Mouse (Mus musculus) C2C12 (cell line): ENCODE measurements around the gene Plpp2. TPM values are rescaled to one million over a fixed set of nuclear protein-coding genes. Genes with fewer than 3 reads are reported as not detected.

Source experiments
- H3K27me3 ChIP-seq: one replicate; pipeline ENCODE4 v1.6.1; 2011; ENCODE audit not compliant: control insufficient read depth, insufficient read depth, insufficient read length
- H3K36me3 ChIP-seq: one replicate; pipeline ENCODE4 v1.6.1; 2011; ENCODE audit not compliant: control insufficient read depth, insufficient read depth
- H3K4me3 ChIP-seq: one replicate; pipeline ENCODE4 v1.5.1; 2011; ENCODE audit warnings: mild to moderate bottlenecking, control low read depth; ENCODE audit not compliant: poor library complexity, insufficient read depth, severe bottlenecking
- H3K79me2 ChIP-seq: one replicate; pipeline ENCODE4 v1.6.1; 2011; ENCODE audit not compliant: control insufficient read depth, insufficient read depth
- H3K79me3 ChIP-seq: one replicate; pipeline ENCODE4 v1.6.1; 2011; ENCODE audit warnings: low read depth, control low read depth
- H3ac ChIP-seq: one replicate; pipeline ENCODE3; 2011; ENCODE audit warnings: low read depth; ENCODE audit not compliant: control insufficient read depth, insufficient read length
- CEBPB ChIP-seq: IDR thresholded peaks from one replicate; pipeline ENCODE4 v1.6.1; 2011; ENCODE audit warnings: low read depth, mild to moderate bottlenecking, control low read depth, moderate library complexity
- CTCF ChIP-seq: IDR thresholded peaks from one replicate; pipeline ENCODE4 v1.5.1; 2011; ENCODE audit not compliant: control insufficient read depth, insufficient read depth, insufficient read length
- FOSL1 ChIP-seq: IDR thresholded peaks from one replicate; pipeline ENCODE4 v1.8.0; 2011; ENCODE audit warnings: mild to moderate bottlenecking, low read length; ENCODE audit not compliant: poor library complexity, insufficient read depth, severe bottlenecking
- MAX ChIP-seq: IDR thresholded peaks from one replicate; pipeline ENCODE4 v1.6.1; 2011; ENCODE audit warnings: mild to moderate bottlenecking, control low read depth
- MYOD1 ChIP-seq: IDR thresholded peaks from one replicate; pipeline ENCODE4 v1.6.1; 2011; ENCODE audit warnings: low read depth; ENCODE audit not compliant: control insufficient read depth, insufficient read length
- MYOG ChIP-seq: IDR thresholded peaks from one replicate; pipeline ENCODE4 v1.6.1; 2011; ENCODE audit not compliant: control insufficient read depth, insufficient read length; ENCODE audit errors: extremely low read depth
- USF1 ChIP-seq: IDR thresholded peaks from one replicate; pipeline ENCODE4 v1.6.1; 2011; ENCODE audit warnings: low read depth, mild to moderate bottlenecking, control low read depth, moderate library complexity
- polyA plus RNA-seq: library from polyadenylated mRNA; unstranded; fragments of >200 nt; fragmentation: generic; extraction: Trizol; gene quantifications from one replicate; pipeline ENCODE4 v1.2.1, GENCODE M21; 2012; ENCODE audit warnings: missing spikeins

Plpp2 gene
- polyA plus RNA-seq, 1 experiment, result 166 TPM

DNA sequence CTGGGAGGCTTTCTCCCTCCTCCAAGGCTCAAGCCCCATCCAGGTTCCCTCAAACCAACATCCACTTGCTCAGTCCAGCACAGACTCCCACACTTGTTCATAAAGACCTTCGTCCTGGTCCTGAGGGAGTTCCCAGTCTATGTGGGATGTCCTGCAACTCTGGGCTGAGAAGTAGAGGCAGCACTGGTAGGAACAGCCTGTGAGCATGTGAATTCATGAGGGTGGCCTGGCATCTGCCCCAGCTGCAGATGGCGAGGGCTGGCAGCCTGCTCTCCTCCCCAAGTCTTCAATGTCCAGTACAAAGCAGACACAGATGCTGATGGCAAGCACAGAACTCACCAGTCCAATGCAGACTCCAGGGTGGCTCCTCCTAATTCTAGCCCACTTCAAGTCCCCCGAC is 4.7 kb upstream of the Plpp2 start:
- Histone ChIP-seq H3K36me3 (peaks cover 49% of the 10 kb centered on the region), H3K79me3 (no peaks in the 10 kb centered on the region), H3ac (no peak overlapping the region), H3K27me3 (no peaks in the 10 kb centered on the region), H3K79me2 (no peaks in the 10 kb centered on the region), H3K4me3 (no peak overlapping the region)
- no peak for TF ChIP-seq FOSL1
- no peak for TF ChIP-seq MYOD1
- no peak for TF ChIP-seq CTCF
- TF ChIP-seq USF1, result no peak
- TF ChIP-seq MAX, result no peak
- no peak for TF ChIP-seq CEBPB
- TF ChIP-seq MYOG, result no peak

DNA sequence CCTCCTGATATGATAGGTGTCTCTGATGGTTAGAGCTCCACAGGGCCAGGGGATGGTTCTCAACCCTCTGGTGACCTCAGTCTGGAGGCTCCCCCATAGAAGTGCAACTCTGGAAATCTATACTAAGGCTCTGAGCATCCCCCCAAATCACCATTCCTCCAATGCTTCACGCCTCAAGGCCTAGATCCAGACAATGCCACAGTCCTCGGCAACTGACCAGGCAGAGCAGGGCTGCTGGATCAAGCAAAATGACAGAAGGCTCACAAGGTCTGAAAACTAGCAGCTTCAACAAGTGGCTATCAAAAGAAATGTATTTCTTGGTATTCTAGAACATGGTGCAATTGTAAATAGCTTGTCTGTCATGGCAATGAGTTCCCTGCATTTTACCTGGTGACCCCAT is 4.2 kb upstream of the Plpp2 start:
- Histone ChIP-seq H3ac (no peak overlapping the region), H3K36me3 (peaks cover 43% of the 10 kb centered on the region), H3K27me3 (no peaks in the 10 kb centered on the region), H3K79me3 (peaks cover under 1% of the 10 kb centered on the region), H3K4me3 (no peak overlapping the region), H3K79me2 (peaks cover 3% of the 10 kb centered on the region)
- no peak for TF ChIP-seq FOSL1
- TF ChIP-seq CTCF, result no peak
- no peak for TF ChIP-seq CEBPB

DNA sequence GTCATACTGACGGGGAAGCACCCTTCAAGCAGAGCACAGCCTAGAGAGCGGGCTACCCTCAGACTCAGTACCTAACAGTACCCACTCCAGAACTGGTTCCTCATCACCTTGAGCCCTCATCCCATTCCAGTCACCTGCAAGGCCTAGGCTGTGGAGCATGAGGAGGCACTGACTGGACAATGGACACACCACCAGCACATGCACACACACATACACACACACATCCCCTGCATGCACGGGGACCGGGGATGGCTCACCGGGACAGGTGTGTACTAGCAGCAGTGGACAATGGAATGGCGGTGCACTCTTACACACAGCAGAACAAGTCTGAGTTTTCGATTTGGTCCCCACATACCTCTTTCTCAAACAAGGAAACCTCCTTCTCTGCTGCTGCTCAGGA is 3.7 kb upstream of the Plpp2 start:
- Histone ChIP-seq H3ac (no peak overlapping the region), H3K36me3 (peaks cover 39% of the 10 kb centered on the region), H3K79me3 (peaks cover 6% of the 10 kb centered on the region), H3K79me2 (peaks cover 8% of the 10 kb centered on the region), H3K4me3 (no peak overlapping the region), H3K27me3 (no peaks in the 10 kb centered on the region)
- TF ChIP-seq FOSL1, result no peak
- no peak for TF ChIP-seq MAX
- no peak for TF ChIP-seq CEBPB
- no peak for TF ChIP-seq MYOG
- no peak for TF ChIP-seq MYOD1
- TF ChIP-seq USF1, result no peak
- TF ChIP-seq CTCF, result no peak

DNA sequence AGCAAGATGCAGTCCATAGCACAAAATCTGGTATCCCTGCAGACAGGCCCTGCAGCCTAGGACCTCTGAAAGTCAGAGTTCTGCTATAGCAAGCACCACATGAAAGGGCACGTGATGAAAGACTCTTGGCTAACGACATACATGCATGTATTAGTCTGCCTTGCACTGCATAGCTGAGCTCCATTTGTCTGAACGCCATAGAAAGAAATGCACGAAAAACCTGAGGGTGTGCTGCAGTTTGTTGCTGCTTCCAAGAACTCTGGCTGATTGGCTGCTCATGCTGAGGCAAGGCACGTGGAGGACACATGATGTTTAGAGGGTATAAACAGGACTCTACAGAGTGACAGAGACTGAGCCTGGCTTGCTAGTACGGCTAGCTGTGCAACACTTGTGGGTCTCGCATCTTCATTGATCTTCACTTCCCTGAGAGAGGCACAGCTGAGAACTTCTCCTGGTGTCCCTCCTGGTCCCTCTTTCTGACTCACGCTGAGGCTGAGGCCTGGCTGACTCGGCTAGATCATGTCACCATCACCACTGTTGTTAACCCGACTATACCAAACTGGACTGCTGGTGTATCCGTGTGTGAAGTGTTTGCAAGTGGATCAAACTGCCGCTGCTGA is 3.0 kb upstream of the Plpp2 start:
- TF ChIP-seq CEBPB, result no peak
- TF ChIP-seq MAX, result no peak
- TF ChIP-seq FOSL1, result no peak
- no peak for TF ChIP-seq MYOG
- no peak for TF ChIP-seq USF1
- TF ChIP-seq MYOD1, result no peak
- no peak for TF ChIP-seq CTCF
- H3K27me3 ChIP-seq, result no peaks in the 10 kb centered on the region
- H3K4me3 ChIP-seq, result no peak overlapping the region
- H3K79me2 ChIP-seq, result peaks cover 15% of the 10 kb centered on the region
- peaks cover 35% of the 10 kb centered on the region for H3K36me3 ChIP-seq
- H3ac ChIP-seq, result no peak overlapping the region
- H3K79me3 ChIP-seq, result peaks cover 13% of the 10 kb centered on the region

DNA sequence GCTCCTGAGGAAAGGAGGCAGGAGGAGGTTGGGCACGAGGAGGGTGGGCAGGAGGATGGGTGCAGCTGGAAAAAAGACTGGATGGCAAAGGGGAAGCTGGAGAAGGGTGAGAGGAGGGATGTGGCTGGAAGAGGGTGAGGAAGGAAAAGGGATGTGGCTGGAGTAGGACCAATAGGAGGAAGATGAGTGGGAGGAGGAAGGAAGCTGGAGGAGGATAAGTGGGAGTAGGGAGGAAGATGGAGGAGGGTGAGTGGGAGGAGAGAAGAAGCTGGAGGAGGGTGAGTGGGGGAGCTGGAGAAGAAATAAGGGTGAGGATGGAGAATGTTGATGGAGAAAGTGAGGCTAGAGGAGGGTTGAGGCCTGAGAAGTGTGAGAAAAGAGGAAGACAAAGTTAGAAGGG is 1.8 kb upstream of the Plpp2 start:
- Histone ChIP-seq H3K4me3 (no peak overlapping the region), H3ac (no peak overlapping the region), H3K36me3 (peaks cover 35% of the 10 kb centered on the region), H3K79me2 (peaks cover 27% of the 10 kb centered on the region), H3K27me3 (no peaks in the 10 kb centered on the region), H3K79me3 (peaks cover 23% of the 10 kb centered on the region)
- no peak for TF ChIP-seq MYOG
- no peak for TF ChIP-seq FOSL1
- TF ChIP-seq CEBPB, result no peak
- no peak for TF ChIP-seq MAX
- no peak for TF ChIP-seq USF1
- no peak for TF ChIP-seq MYOD1
- TF ChIP-seq CTCF, result no peak

DNA sequence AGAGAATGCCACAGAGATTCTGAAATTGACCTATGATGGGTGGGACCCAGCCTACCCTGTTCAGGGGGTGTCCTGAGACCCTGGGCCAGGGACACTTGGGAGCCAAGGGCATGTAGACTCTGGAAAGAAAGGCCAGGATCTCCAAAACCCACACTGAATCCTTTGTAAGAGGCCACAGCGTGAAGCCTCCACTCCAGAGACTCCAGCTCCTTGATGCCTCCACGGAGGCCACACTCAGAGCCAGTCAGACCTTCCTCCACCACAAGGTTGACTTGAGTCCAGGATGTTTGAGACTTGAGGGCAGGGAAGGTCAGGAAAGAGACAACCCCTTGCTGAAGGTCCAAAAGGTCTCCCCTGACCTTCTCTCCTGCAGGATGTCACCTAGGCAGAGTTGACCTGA is 830 bp upstream of the Plpp2 start:
- Histone ChIP-seq H3K79me2 (peaks cover 37% of the 10 kb centered on the region), H3K27me3 (no peaks in the 10 kb centered on the region), H3ac (no peak overlapping the region), H3K79me3 (peaks cover 33% of the 10 kb centered on the region), H3K4me3 (no peak overlapping the region), H3K36me3 (peaks cover 39% of the 10 kb centered on the region)
- no peak for TF ChIP-seq FOSL1
- TF ChIP-seq MYOG, result no peak
- no peak for TF ChIP-seq CEBPB
- TF ChIP-seq USF1, result no peak
- no peak for TF ChIP-seq MAX
- TF ChIP-seq MYOD1, result no peak
- TF ChIP-seq CTCF, result no peak
